Mouse (Mus musculus) intestine, embryonic 16.5 days (tissue): ENCODE results near the gene Npas2. TPM values are rescaled to one million over a fixed set of nuclear protein-coding genes. Genes with fewer than 3 reads are reported as not detected.

Experiments
- ATAC-seq: fragments of 200-750 bp; cut with Nextera tagmentation; 2 replicates; pipeline ENCODE4 v1.8.0; 2017; ENCODE audit warnings: moderate TSS enrichment, moderate library complexity
- H3K27ac ChIP-seq: fragments of 300-500 bp; sonication (generic); 2 replicates; pipeline ENCODE4 v1.5.1; 2014; ENCODE audit warnings: mild to moderate bottlenecking, low read length
- H3K27me3 ChIP-seq: fragments of 300-500 bp; sonication (generic); replicated peaks from 2 replicates; pipeline ENCODE4 v1.6.1; 2014; ENCODE audit warnings: low read length, control low read depth, mixed read lengths; ENCODE audit not compliant: control insufficient read depth, insufficient read depth
- H3K36me3 ChIP-seq: fragments of 300-500 bp; sonication (generic); 2 replicates; pipeline ENCODE4 v1.6.1; 2014; ENCODE audit warnings: low read length, control low read depth; ENCODE audit not compliant: control insufficient read depth, insufficient read depth
- H3K4me1 ChIP-seq: fragments of 300-500 bp; sonication (generic); 2 replicates; pipeline ENCODE4 v1.6.1; 2014; ENCODE audit warnings: low read length, control low read depth, mixed read lengths; ENCODE audit not compliant: control insufficient read depth, insufficient read depth
- H3K4me2 ChIP-seq: fragments of 300-500 bp; sonication (generic); 2 replicates; pipeline ENCODE4 v1.6.1; 2014; ENCODE audit warnings: low read depth, low read length, control low read depth
- H3K4me3 ChIP-seq: fragments of 300-500 bp; sonication (generic); 2 replicates; pipeline ENCODE4 v1.5.1; 2014; ENCODE audit warnings: mild to moderate bottlenecking, low read length
- H3K9ac ChIP-seq: fragments of 300-500 bp; sonication (generic); 2 replicates; pipeline ENCODE4 v1.6.1; 2014; ENCODE audit warnings: low read depth, low read length
- H3K9me3 ChIP-seq: fragments of 300-500 bp; sonication (generic); 2 replicates; pipeline ENCODE4 v1.6.1; 2016; ENCODE audit warnings: low read length, control low read depth; ENCODE audit not compliant: control insufficient read depth
- WGBS: fragments of 180-500 bp; shearing (Covaris S2); extraction: QIAGEN DNeasy Blood & Tissue Kit; methylation state at CpG from one replicate; pipeline ENCODE4 v1.1.7; 2014; 5-methylcytosine and 5-hydroxymethylcytosine counted together
- microRNA-seq: library from miRNA; unstranded; fragments of <30 nt; microRNA quantifications from one replicate; pipeline ENCODE4, GENCODE M21; 2016
- polyA plus RNA-seq: library from polyadenylated mRNA; unstranded; fragments of >200 nt; fragmentation: Nextera tagmentation; extraction: Ambion mirVana; gene quantifications from 2 replicates; pipeline ENCODE4 v1.2.1, GENCODE M21; 2015

Npas2 gene
- polyA plus RNA-seq, 1 experiment from 2014 or later = 0.70 TPM

DNA sequence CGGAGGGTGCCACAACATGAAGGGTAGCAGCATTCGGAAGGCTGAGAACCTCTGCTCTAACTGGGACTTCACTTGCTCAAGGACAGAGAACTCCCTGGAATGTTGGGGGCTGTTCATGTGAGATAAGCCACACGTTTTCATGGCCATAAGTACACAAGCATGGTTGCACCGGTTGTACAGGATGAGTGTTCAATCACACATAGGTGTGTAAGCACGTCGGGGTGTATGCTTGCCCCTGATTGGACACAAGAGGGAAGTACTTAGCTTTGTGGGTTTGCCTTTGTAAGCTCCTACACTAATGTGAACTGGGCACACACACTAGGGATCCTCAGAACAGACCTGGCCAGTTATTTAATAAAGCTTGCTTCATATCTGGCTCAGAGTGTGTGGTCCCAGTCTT, 204.8 kb downstream of the Npas2 start:
- no peak overlapping the region for H3K9ac ChIP-seq
- H3K27me3 ChIP-seq = no peaks in the 10 kb centered on the region
- ATAC-seq = no peak
- H3K4me2 ChIP-seq = no peak overlapping the region
- H3K27ac ChIP-seq = no peak overlapping the region
- WGBS = 84% methylated on average over 6 of the region's 6 CpGs
- no peaks in the 10 kb centered on the region for H3K36me3 ChIP-seq
- H3K4me1 ChIP-seq = 0 out of 2 replicates have a peak, but pooled peaks cover 3% of the 10 kb centered on the region
- H3K9me3 ChIP-seq = peaks cover 4% of the 10 kb centered on the region; the same call in 1 of the 2 replicates
- H3K4me3 ChIP-seq = no peak overlapping the region

DNA sequence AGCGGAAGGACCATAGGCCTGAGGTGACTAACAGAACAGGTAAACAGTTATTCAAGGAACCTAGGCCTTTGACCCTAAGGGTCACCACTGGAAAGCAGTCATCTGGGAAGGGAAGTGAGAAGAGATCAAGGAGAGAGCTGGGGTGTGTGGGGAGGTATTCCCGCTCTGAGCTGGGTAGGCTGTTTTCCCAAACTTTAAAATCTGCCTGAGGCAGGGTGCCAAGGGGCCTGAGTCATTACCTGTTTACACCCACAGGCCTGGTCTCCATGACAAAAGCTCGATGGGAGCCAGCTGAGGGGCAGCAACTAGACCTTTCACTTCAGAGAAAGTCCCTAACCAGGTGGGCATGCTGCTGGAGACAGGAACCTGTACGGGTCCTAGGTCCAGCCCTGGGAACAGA, 205.7 kb downstream of the Npas2 start:
- no peak overlapping the region for H3K4me2 ChIP-seq
- peaks cover 4% of the 10 kb centered on the region; the same call in 1 of the 2 replicates for H3K9me3 ChIP-seq
- 0 out of 2 replicates have a peak, but pooled peaks cover 3% of the 10 kb centered on the region for H3K4me1 ChIP-seq
- H3K4me3 ChIP-seq = no peak overlapping the region
- H3K9ac ChIP-seq = no peak overlapping the region
- H3K27ac ChIP-seq = no peak overlapping the region
- no peaks in the 10 kb centered on the region for H3K27me3 ChIP-seq
- WGBS = 59% methylated on average over 4 of the region's 4 CpGs
- no peak for ATAC-seq
- no peaks in the 10 kb centered on the region for H3K36me3 ChIP-seq

DNA sequence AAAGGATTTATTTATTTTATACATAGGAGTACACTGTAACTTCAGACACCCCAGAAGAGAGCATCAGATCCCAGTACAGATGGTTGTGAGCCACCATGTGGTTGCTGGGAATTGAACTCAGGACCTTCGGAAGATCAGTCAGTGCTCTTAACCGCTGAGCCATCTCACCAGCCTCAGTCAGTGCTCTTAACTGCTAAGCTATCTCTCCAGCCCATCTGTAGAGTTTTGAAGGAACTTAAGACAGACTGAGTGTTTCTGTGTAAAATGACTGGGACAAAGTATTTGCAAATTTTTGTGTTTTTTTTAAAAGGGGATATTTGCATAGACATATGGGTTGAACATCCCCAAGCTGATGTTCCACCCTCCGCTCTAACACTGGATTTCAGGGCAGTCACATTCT, 206.6 kb downstream of the Npas2 start:
- H3K4me3 ChIP-seq = no peak overlapping the region
- WGBS = 82% methylated on average over 3 of the region's 3 CpGs
- no peaks in the 10 kb centered on the region for H3K27me3 ChIP-seq
- no peak overlapping the region for H3K4me2 ChIP-seq
- H3K36me3 ChIP-seq = no peaks in the 10 kb centered on the region
- H3K4me1 ChIP-seq = 0 out of 2 replicates have a peak, but pooled peaks cover 3% of the 10 kb centered on the region
- no peak overlapping the region for H3K27ac ChIP-seq
- peaks cover 4% of the 10 kb centered on the region; the same call in 1 of the 2 replicates for H3K9me3 ChIP-seq
- ATAC-seq = no peak
- H3K9ac ChIP-seq = no peak overlapping the region

DNA sequence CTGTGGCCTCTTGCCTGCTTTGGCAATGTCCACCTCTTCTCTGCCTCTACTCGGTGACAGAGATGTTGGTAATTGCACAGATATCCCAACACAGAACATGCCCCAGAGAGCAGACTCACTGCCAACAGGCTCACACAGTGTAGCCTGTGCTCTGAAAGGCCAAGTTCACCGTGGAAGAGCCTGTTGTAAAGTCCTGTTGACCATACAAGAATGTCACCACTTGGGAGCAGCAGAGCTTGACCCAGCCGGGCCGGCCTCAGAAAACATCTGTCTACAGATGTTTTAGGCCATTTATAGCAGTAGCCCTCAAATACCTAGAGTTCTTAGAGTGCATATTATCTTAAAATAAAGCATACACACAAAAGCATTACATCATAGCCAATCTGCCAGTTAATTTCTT, 213.6 kb downstream of the Npas2 start:
- Histone ChIP-seq H3K27me3 (no peaks in the 10 kb centered on the region), H3K36me3 (no peaks in the 10 kb centered on the region), H3K4me2 (no peak overlapping the region), H3K9me3 (no peaks in the 10 kb centered on the region), H3K4me3 (no peak overlapping the region), H3K9ac (no peak overlapping the region), H3K27ac (no peak overlapping the region), H3K4me1 (0 out of 2 replicates have a peak, but pooled peaks cover 7% of the 10 kb centered on the region)
- ATAC-seq = no peak
- 72% methylated on average over 4 of the region's 4 CpGs for WGBS

DNA sequence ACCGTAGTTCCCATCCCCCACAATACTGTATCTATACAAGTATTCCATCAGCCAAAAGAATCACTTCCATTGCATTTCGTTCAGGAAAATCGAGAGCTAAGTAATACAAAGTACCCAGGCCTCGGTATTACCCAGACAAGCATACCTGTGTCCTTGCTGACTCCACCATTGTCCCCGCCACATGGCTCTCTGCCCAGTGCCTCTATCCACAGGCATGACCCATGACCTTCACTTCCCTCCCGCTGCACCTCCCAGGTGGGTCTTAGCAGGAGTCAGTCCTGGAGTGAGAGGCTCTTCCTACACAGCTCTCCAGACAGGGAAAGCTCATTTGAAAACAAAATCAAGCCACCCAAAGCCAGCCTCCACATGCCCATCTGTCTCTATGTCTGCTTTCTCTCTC, 214.6 kb downstream of the Npas2 start:
- 86% methylated on average over 6 of the region's 6 CpGs for WGBS
- ATAC-seq = no peak

DNA sequence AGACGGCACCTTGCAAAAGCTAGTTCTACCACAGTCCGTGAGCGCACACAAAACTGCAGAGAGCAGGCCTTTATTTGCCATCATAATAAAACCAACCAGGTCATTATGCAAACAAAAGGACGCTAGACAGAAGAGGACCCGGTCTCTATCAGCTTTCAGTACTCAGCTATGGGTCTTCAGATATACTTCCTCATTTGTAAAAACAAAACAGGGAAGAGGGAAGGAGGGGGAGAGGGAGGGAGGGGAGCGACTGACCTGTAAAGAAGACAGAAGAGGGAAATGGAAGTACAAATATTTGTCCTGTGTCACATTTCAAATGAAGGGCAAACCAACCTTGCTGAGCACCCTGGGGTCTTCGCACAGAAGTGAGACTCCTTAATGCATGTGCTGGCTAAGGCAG, 215.1 kb downstream of the Npas2 start:
- ATAC-seq = 0 out of 2 replicates have a peak, but pooled peaks have one; percentile 21
- Histone ChIP-seq H3K4me3 (no peak overlapping the region), H3K9ac (no peak overlapping the region), H3K36me3 (no peaks in the 10 kb centered on the region), H3K4me1 (0 out of 2 replicates have a peak, but pooled peaks cover 7% of the 10 kb centered on the region), H3K9me3 (no peaks in the 10 kb centered on the region), H3K27me3 (no peaks in the 10 kb centered on the region), H3K4me2 (no peak overlapping the region), H3K27ac (peak overlapping the region; percentile 39; the same call in 1 of the 2 replicates)
- WGBS = 51% methylated on average over 7 of the region's 7 CpGs

More for the DNA sequence above, 214.6 kb downstream of the Npas2 start:
- Histone ChIP-seq H3K27me3 (no peaks in the 10 kb centered on the region), H3K27ac (no peak overlapping the region), H3K4me2 (no peak overlapping the region), H3K4me3 (no peak overlapping the region), H3K36me3 (no peaks in the 10 kb centered on the region), H3K9me3 (no peaks in the 10 kb centered on the region), H3K4me1 (0 out of 2 replicates have a peak, but pooled peaks cover 7% of the 10 kb centered on the region), H3K9ac (no peak overlapping the region)

DNA sequence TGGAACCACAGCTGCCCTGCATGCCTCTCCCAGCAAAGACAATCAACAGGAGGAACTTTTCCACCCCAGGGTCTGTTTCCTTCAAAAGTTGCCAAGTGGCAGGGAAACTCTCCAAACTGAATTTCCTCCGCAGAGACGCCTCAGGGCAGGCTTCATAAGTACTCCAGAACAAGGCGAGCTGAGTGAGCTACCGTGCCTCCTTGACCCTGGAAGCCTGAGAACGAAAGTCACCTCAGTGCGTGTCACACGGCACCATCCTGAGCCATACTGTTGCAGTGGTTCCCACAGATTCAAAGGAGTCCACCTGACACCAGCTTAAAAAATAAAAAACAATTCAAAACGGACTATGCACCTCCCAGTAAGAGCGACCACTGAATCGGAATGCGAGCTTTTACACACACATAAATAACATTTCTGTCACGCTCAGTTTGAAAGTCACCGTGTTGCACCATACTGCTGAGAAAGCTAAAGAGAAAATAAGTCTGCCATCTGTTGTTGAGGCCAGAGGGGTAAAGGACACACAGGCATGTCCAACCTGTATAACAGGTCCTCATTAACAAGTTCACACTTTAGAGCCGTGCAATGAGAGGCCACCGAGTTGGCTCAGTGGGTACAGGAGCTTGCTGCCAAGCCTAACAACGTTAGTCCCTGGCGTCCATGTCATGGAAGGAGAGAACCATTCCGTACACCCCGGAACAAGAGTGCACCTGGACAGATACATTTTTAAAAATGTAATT, 216.7 kb downstream of the Npas2 start:
- no peaks in the 10 kb centered on the region for H3K27me3 ChIP-seq
- ATAC-seq = peak; percentile 70; the same call in 1 of the 2 replicates
- H3K27ac ChIP-seq = no peak overlapping the region
- no peaks in the 10 kb centered on the region for H3K36me3 ChIP-seq
- WGBS = 77% methylated on average over 19 of the region's 19 CpGs
- no peak overlapping the region for H3K9ac ChIP-seq
- H3K4me1 ChIP-seq = 0 out of 2 replicates have a peak, but pooled peaks cover 7% of the 10 kb centered on the region
- H3K4me2 ChIP-seq = no peak overlapping the region
- peaks cover 3% of the 10 kb centered on the region; the same call in 1 of the 2 replicates for H3K9me3 ChIP-seq
- no peak overlapping the region for H3K4me3 ChIP-seq

Small RNAs within 50 kb of the gene (microRNA-seq; reads per million reads assigned to microRNA genes)
- not detected for gene Mir6349

Other genes starting within 250 kb of the Npas2 start
- 147 and 155 TPM in 2 replicates for gene Pdcl3, start 208.1 kb upstream of the Npas2 start, polyA plus RNA-seq
- 426 and 432 TPM in 2 replicates for gene Rpl31, start 174.1 kb downstream of the Npas2 start, polyA plus RNA-seq